8 mouse cellular contexts compared by ENCODE assay signal in the genomic region with DNA sequence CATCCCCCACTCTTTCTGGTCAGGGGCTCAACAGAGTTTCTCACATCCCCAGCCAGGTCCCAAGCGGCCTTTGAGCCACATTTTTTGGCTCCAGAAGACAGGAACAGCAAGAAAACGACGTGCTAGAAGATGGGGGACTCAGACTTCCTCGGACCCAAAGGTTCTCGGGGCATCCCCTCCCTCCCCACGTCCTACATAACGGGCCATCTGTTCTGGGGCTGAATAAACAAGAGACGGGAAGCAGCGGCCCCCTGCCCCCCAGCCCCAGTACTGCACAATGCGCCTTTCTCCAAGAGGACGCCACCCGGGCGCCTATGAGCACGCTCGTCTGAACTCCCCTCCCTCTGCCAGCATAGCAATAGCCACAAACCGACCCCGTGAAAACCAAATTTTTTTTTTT. TPM values are rescaled to one million over a fixed set of nuclear protein-coding genes. Genes with fewer than 3 reads are reported as not detected.
DNase-seq lines count a peak whose midpoint lies in the region; ATAC-seq lines count a peak whose summit lies in the region.

Gene Slpi, minus strand, starts transcription at position 76 of the 400 bp plus-strand sequence.

- H3K27ac ChIP-seq in heart, embryonic 15.5 days: peak within 1 kb of the TSS; percentile 54
- peak within 1 kb of the TSS; percentile 92 for H3K27ac ChIP-seq in limb, embryonic 12.5 days
- H3K27ac ChIP-seq in neural tube, embryonic 13.5 days (replicated peaks): peak within 1 kb of the TSS; percentile 70

- ATAC-seq in heart, embryonic 15.5 days (replicated peaks; ENCODE audit: insufficient number of reproducible peaks, insufficient read depth, low FRiP score, low read depth): no peak; the same call in 1 of the 2 replicates
- ATAC-seq in limb, embryonic 12.5 days (ENCODE audit: insufficient number of reproducible peaks, insufficient read depth, low FRiP score, low TSS enrichment, low read depth): peak; percentile 61
- ATAC-seq in neural tube, embryonic 13.5 days (ENCODE audit: low read depth): peak; percentile 68

- H3K36me3 ChIP-seq in heart, embryonic 15.5 days: no peaks in the 10 kb centered on the region
- H3K36me3 ChIP-seq in limb, embryonic 12.5 days: peaks cover 9% of the 10 kb centered on the region
- no peaks in the 10 kb centered on the region for H3K36me3 ChIP-seq in neural tube, embryonic 13.5 days

- peak within 1 kb of the TSS; percentile 56 for H3K9ac ChIP-seq in heart, embryonic 15.5 days
- H3K9ac ChIP-seq in limb, embryonic 12.5 days (replicated peaks): peak within 1 kb of the TSS; percentile 57
- H3K9ac ChIP-seq in neural tube, embryonic 13.5 days: peak within 1 kb of the TSS; percentile 69

- peak within 1 kb of the TSS; percentile 56 for H3K4me3 ChIP-seq in heart, embryonic 15.5 days
- H3K4me3 ChIP-seq in limb, embryonic 12.5 days (replicated peaks): peak within 1 kb of the TSS; percentile 44
- peak within 1 kb of the TSS; percentile 47 for H3K4me3 ChIP-seq in neural tube, embryonic 13.5 days

- H3K9me3 ChIP-seq in heart, embryonic 15.5 days (replicated peaks): no peaks in the 10 kb centered on the region
- H3K9me3 ChIP-seq in limb, embryonic 12.5 days: no peaks in the 10 kb centered on the region
- no peaks in the 10 kb centered on the region for H3K9me3 ChIP-seq in neural tube, embryonic 13.5 days

- 3% methylated on average over 17 of the region's 17 CpGs for WGBS in heart, embryonic 15.5 days
- WGBS in limb, embryonic 12.5 days: under 1% methylated on average over 17 of the region's 17 CpGs
- WGBS in neural tube, embryonic 13.5 days: under 1% methylated on average over 17 of the region's 17 CpGs

- H3K27me3 ChIP-seq in heart, embryonic 15.5 days: peaks cover 60% of the 10 kb centered on the region
- H3K27me3 ChIP-seq in limb, embryonic 12.5 days: peaks cover 53% of the 10 kb centered on the region
- H3K27me3 ChIP-seq in neural tube, embryonic 13.5 days: peaks cover 50% of the 10 kb centered on the region

- H3K4me2 ChIP-seq in heart, embryonic 15.5 days: peak within 1 kb of the TSS; percentile 91
- H3K4me2 ChIP-seq in limb, embryonic 12.5 days: peak within 1 kb of the TSS; percentile 70
- H3K4me2 ChIP-seq in neural tube, embryonic 13.5 days: peak within 1 kb of the TSS; percentile 69

- H3K4me1 ChIP-seq in heart, embryonic 15.5 days (replicated peaks): peaks cover 21% of the 10 kb centered on the region
- peaks cover 35% of the 10 kb centered on the region for H3K4me1 ChIP-seq in limb, embryonic 12.5 days (replicated peaks)
- H3K4me1 ChIP-seq in neural tube, embryonic 13.5 days (replicated peaks): peaks cover 40% of the 10 kb centered on the region

- peak; percentile 43 to 61 for DNase-seq in frontal cortex, postnatal 10 days (ENCODE audit: low spot score in 2 of 2)
- no peak for DNase-seq in frontal cortex, postnatal 25 days (ENCODE audit: low spot score in 2 of 2)
- DNase-seq in thymus, postnatal 14 days: peak; percentile 19
- no peak for DNase-seq in thymus, postnatal 25 days
- DNase-seq in B cell, adult 2 months: no peak

RNA-seq across cellular contexts. Expression of gene Slpi, which starts in this region (rescaled TPM):
- 1.3 and 1.6 TPM in 2 replicates for polyA plus RNA-seq in heart, embryonic 15.5 days (2015; fragmentation: Nextera tagmentation; extraction: Ambion mirVana)
- 1.2 and 2.5 TPM in 2 replicates for polyA plus RNA-seq in limb, embryonic 12.5 days (2016; fragmentation: Nextera tagmentation; extraction: Ambion mirVana)
- 0.75 TPM in 1 of 2 replicates, not detected in the other for polyA plus RNA-seq in neural tube, embryonic 13.5 days (2015; fragmentation: Nextera tagmentation; extraction: Ambion mirVana)

Comparison
In these comparisons a context has a peak if more than half of its experiments do, and no peak if none do; other contexts are left out.
1. DNase-seq: peak in frontal cortex, postnatal 10 days (2 of 2) and thymus, postnatal 14 days (single experiment); none in frontal cortex, postnatal 25 days (0 of 2), thymus, postnatal 25 days (single experiment) and B cell, adult 2 months (0 of 2).
2. Peak in ATAC-seq, H3K4me3 ChIP-seq, H3K27ac ChIP-seq, H3K9ac ChIP-seq and H3K4me2 ChIP-seq in neural tube, embryonic 13.5 days; RNA of the gene not detected or under 1 TPM.
3. Peak in every context shown above with its lines, with median percentiles within 50 percentile points of each other: H3K27ac ChIP-seq, H3K4me2 ChIP-seq, H3K4me3 ChIP-seq and H3K9ac ChIP-seq.